Mouse (Mus musculus) WW6 (cell line): ENCODE data around the gene Krt72.
A peak's percentile ranks its signal among the peaks of the same experiment; 100 is the strongest.

ENCODE experiments used
- DNase-seq: peaks from one replicate; pipeline ENCODE4 v3.0.0-alpha.2; 2013; ENCODE audit warnings: low read depth, low spot score

The Krt72 gene

DNA sequence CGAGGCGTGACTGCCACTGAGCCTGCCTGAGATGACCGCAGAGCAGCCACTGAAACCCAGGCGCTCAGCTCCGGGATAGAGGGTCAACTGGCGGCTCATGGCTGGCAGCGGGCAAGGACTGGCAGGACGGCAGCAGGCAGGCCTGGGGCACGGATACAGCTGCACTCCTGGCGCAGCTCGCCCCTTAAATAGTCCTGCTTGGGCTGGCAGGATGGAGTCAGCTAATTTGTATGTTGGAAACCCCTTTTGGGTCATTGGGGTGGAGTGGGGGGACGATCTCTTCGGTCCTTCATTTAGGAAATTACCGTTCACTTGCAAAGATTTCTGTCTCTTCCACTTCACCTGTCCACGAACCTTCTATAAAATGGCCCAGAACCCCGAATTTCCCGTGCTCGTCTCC, at the start of gene Krt72:
TSS of gene Krt72 (minus strand) at position 101 of the 400 bp plus-strand sequence.
- DNase-seq, result no peak

DNA sequence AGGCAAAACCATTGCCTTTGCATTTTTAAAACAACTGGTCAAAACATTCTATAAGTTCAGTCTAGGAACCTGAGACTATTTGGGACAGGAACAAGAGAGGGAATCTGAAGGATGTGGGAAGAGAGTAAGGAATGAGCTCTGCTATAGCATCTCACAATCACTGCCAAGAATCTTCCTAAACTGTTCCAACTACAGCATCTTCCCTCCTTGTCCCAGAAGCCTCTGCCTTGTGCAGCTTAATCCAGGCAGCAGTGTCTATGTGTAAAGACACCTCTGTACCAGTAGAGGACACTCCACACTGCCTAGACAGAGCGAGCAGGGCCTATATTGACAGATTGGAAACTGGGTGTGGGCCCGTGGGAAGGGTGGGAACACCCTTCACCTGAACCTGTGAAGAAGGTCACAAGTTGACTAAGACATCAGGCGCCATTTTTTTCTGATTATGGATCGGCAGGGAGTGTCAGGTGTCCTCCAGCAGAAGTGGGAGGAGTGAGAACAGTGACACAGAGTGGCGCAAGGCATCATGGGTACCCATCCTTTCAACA, 48.6 kb upstream of the Krt72 start:
- DNase-seq, result no peak

DNA sequence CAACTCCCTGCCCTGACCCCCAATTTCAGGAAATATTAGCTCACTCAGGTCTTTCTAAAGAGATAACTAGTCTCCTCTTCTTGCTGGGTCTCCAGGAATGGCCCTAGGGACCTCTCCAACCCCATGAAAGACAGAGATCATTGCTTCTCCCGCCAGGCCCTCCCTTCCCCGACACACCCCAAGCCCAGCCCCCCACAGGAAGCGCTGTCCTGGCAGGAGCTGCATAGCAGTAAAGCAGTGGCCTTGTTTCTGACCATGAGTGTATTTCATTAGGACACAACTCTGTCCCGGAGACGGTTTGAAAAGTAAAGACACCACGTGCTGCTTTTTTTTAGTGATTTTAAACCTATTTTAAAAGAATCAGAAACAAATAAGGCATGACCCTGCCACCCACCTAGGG, 46.9 kb upstream of the Krt72 start:
- DNase-seq, result no peak

DNA sequence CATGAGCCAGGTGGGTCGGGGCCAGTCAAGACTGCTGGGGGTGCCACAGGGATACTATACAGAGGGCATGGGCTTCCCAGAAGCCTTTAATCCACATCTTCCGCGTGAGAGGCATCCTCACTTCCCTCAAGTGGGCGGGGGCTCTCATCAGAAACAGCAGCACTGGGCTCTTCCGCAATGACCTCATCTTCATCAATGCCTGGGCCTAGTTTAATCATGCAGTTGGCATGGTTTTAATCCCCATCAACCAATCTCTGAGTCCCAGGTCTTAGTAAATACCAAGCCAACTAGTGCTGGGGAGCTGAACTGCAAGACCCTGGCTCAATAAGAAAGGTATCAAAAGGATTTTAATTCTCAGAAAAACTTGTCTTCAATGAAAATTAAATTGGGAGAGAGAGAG, 43.2 kb upstream of the Krt72 start:
- no peak for DNase-seq

DNA sequence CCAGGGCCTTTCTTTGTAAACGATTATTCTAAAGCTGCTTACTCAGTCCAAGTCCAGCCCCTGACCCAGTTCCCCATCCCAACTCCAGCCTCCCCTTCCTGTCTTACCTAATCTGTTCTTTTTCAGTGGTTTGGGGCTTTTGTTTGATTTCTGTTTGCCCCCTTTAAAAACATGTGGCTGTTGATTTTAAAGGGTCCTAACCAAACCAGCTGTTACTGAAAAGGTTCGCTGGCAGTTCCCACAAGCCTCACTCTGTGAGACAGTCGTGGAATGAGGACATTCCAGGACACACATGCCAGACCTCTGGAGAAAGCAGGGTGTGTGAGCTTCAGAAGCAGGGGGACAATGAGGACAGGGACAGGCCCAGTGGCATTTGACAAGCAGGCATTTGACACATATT, 35.5 kb upstream of the Krt72 start:
- no peak for DNase-seq

DNA sequence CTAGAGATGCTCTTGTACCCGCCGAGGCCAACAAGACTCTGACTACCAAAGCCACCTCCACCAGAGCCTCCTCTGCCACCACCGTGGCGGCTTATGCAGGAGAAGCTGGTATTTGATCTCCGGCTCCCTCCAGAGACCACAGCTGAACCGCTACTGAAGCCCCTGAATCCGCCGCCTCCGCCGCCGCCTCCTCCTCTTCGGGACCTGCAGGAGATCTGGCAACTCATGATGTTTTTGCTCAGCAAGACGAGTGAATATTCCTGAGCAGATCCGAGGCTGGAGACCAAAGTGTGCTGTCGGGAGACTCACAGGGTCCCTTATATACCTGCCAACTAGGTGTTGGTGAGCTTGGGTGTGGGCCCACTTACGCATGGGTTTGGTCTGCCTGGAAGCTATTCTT, 31.6 kb upstream of the Krt72 start, which contains the start of gene Krt2:
TSS of gene Krt2 (minus strand) at position 295 of the 400 bp plus-strand sequence.
- DNase-seq, result no peak

DNA sequence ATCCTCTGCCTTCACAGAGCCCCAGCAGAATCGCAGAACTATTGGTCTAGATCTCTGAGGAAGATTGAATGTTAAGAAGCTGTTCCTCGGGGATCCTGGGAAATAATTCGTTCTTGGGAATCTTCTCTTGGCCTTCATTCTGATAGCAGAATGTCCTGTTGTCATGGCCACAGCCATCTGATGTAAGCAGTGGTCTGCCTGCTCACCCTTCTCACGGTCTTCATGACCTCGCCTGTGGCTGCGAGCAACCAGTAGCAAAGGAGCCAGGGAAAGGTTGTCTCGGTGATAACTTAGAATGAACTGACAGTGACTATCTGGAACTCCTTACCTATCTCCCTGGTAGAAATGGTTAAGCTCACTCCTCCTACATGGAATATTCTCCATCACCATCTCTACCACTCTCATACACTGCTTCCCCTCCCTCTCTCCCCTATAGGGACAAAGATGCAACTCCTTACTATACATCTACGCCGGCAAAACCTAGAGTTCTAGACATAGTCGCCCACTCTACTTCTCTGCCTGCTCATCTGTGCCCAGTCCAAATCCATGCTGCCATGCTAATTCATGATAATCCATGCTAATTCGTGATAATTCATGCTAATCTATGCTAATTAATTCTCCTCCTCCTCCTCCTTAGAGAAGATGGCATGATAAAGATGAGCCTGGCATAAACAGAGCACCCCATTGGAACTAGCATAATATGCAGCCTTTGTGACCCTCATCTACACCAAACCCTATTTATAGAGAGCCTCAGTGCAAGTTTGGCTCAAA, 17.0 kb upstream of the Krt72 start:
- DNase-seq, result no peak

DNA sequence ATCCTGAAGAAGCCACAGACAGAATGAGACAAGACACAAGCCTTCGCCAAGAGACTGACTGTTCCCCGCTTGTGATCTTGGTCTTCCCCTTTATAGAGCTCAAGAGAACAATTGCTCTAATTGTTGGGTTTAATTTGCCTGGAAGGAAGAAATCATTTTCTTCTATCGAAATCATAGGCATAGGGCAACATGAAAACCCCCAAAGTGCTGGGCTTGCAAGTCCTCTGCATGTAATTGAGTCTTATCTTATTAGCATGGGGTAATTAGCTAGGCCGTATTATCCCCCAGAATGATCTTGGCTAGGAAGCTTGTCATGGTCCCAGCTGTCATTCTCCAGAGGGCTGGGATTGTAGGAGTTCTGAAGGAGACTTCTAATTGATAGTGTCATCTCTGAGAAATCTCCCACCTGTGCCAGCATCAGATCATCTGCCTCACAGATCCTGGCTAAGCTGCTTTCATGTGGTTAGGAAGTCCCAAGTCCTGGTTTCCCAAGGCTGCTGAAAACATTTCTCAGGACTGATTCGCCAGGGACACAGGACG, 16.1 kb upstream of the Krt72 start, which contains the start of gene Krt73:
TSS of gene Krt73 (minus strand) at position 51 of the 540 bp plus-strand sequence.
- no peak for DNase-seq

DNA sequence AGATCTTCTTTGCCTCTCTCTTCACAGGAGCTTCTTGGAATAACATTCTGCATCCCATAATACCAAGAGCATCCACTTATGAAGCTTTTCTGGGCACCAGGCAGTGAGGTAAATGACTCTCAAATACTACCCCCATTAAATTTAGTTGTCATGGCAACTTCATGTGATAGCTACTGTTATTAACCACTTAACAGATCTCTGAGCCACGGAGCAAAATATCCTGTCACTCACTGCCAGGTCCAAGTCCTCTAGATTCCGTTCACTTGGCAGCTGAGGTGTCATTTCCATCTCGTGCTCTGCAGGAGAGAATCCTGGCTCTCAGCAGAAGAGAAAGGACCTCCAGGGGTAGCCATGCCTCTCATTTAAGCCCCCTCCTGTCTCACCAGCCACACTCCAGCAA, 4.6 kb upstream of the Krt72 start:
- no peak for DNase-seq

DNA sequence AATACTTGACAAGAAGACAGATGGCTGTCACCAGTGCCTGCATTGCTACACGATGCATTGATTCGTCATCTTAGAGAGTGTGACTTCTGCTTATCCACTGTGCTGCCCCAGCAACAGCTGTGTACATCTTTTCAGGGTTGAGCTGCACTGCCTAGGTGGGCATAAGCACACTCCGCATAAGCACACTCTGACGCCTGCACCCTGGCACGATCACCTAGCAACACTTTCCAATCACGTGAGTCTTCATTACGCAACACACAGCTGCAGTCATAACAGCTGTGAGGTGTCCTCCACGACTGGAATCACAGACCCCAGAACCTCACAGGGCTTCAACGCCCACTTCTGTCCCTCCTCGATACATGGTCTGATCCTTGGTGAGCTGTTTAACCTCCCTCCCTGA, 12.8 kb downstream of the Krt72 start:
- no peak for DNase-seq

DNA sequence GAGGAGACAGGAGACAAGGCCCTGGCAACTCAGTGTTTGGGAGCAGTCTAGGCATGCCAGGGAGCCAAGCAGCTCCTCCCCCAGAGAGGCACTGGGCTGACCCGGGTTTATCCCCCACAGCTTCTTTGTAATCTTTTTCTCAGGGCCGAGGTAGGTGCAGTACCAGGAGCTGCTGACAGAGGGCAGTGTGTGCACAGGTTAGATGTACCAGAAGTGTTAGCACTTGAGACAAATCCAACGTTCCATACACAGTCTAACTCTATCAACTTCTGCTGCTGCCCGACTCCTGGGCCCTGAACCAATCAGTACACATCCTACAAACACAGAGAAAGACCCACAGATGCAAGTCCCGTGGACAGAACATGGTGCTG, 13.6 kb downstream of the Krt72 start:
- peak; percentile 53 for DNase-seq

DNA sequence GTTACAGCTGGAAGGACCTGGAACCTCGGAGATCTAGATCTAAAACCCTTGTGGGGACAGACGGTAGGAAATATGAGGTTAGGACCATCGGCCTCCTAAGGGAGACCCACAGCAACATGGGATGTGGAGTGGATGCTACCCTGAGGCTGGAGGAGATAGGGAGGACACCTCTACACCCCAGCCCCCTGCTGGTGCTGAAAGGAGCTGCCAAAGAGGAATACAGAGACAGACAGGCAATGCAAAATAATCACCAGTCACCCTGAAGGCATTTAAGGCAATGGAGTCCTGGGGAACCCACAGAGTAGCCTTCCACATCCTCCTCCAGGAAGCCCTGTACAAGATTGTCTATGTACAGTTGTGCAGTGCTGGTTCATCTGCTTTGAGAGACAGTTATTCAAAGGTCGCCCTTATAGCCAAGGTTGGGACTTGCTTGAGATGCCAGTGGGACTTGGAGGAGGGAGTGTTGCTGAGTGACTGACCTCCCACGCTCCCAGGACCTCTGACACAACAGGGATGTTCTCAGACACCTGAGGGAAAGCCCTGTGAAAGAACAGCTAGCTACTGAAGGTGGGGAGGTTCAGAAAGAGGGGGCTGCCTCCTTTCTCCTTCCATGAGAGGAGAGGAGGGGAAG, 14.1 kb downstream of the Krt72 start:
- no peak for DNase-seq

DNA sequence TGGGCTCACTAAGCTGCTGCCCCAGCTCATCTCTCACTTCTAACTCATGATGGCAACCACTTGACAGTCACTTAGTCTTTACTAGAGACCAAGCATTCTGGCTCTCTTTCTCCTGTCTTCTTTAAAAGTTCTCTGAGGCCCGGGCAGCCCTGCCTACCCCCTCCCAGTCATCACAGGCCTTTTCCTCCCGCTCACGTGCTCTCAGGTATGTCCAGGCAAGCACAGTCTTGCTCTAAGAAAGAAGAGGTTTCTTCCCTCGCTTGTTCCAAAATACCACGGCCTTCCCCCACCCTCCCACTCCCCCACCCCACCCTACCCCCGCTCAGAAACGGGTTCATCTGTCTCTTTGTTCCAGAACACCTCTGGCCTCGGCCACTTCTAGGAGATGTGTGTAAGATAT, 16.0 kb downstream of the Krt72 start:
- DNase-seq, result no peak

DNA sequence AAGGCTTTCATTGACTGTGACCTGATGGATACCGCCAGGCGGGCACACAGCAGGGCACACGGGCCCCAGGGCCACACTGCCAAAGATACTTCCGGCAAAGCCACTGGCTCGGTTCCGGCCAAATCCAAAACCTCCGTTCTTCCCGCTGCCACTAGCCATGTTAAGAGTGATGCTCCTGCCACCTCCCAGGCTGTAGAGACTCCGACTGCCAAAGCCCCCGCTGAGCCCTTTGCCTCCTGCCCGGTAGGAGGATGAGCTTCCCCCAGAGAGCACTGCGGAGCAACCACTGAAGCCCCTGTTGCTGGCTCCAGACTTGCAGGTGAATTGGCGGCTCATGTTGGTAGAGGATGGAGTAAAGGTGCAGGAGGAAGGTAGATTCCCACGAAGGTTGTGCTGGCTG, 43.5 kb downstream of the Krt72 start, which contains the start of gene Krt71:
TSS of gene Krt71 (minus strand) at position 399 of the 400 bp plus-strand sequence.
- DNase-seq, result no peak

DNA sequence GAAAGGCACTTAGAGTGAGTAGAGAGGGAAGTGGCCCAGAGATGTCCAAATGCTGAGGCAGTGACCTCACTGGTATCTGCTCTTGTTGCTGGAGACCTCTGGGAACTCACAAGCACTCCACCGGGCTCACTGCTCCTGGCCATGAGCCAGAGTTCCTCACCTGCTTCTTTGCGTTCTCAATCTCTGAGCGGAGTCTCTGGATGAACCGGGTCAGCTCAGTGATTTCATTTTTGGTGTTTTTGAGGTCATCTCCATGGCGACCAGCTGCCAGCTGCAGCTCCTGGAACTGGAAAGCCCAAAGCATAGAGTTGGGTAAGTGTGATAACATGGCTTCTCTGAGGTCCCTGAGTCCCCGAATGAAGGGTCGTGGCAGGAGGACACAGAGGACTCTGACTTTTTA, 48.5 kb downstream of the Krt72 start:
- no peak for DNase-seq

DNA sequence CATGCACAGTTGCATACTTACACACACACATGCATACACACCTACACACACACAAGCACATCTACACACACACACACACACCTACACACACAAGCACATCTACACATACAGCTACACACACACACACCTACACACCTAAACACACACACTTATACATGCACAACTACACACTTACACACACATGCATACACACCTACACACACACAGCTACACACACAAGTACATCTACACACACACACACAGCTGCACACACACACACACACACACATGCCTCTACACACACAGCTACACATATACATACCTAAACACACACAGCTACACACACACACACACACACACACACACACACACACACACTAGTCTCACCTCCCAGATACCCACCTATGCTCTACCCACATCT, 55.6 kb downstream of the Krt72 start:
- DNase-seq, result no peak
